Mouse (Mus musculus) embryonic facial prominence, embryonic 12.5 days (tissue): ENCODE measurements around the gene Olfr986. TPM values are rescaled to one million over a fixed set of nuclear protein-coding genes. Genes with fewer than 3 reads are reported as not detected.
A peak's percentile ranks its signal among the peaks of the same experiment; 100 is the strongest.
"Not testable (repeated sequence)": the region's sequence is repeated elsewhere in the genome, so short reads cannot be mapped to it uniquely, and the experiment has no call there.

Experiments
- ATAC-seq: fragments of 200-750 bp; cut with Nextera tagmentation; 2 replicates; pipeline ENCODE4 v1.8.0; 2017; ENCODE audit not compliant: insufficient number of reproducible peaks, insufficient read depth, low FRiP score, low TSS enrichment
- H3K27ac ChIP-seq: fragments of 300-500 bp; sonication (generic); 2 replicates; pipeline ENCODE4 v1.5.1; 2016; ENCODE audit warnings: mild to moderate bottlenecking
- H3K27me3 ChIP-seq: fragments of 300-500 bp; sonication (generic); 2 replicates; pipeline ENCODE4 v1.6.1; 2016; ENCODE audit warnings: mild to moderate bottlenecking, moderate library complexity
- H3K36me3 ChIP-seq: fragments of 300-500 bp; sonication (generic); 2 replicates; pipeline ENCODE4 v1.6.1; 2016; ENCODE audit warnings: mild to moderate bottlenecking
- H3K4me1 ChIP-seq: fragments of 300-500 bp; sonication (generic); 2 replicates; pipeline ENCODE4 v1.6.1; 2016
- H3K4me2 ChIP-seq: fragments of 300-500 bp; sonication (generic); replicated peaks from 2 replicates; pipeline ENCODE4 v1.6.1; 2016; ENCODE audit warnings: mild to moderate bottlenecking, moderate library complexity
- H3K4me3 ChIP-seq: fragments of 300-500 bp; sonication (generic); 2 replicates; pipeline ENCODE4 v1.5.1; 2016; ENCODE audit warnings: mild to moderate bottlenecking
- H3K9ac ChIP-seq: fragments of 300-500 bp; sonication (generic); 2 replicates; pipeline ENCODE4 v1.6.1; 2016; ENCODE audit warnings: mild to moderate bottlenecking, moderate library complexity
- H3K9me3 ChIP-seq: fragments of 300-500 bp; sonication (generic); 2 replicates; pipeline ENCODE4 v1.6.1; 2016; ENCODE audit warnings: mild to moderate bottlenecking, moderate library complexity
- WGBS: fragments of 180-500 bp; shearing (Covaris S2); methylation state at CpG from one replicate; pipeline ENCODE4 v1.1.7; 2016; 5-methylcytosine and 5-hydroxymethylcytosine counted together
- polyA plus RNA-seq: library from polyadenylated mRNA; unstranded; fragments of >200 nt; fragmentation: Nextera tagmentation; extraction: Ambion mirVana; gene quantifications from 2 replicates; pipeline ENCODE4 v1.2.1, GENCODE M21; 2016

The Olfr986 gene
- 0.06 TPM in 1 of 2 replicates, not detected in the other for polyA plus RNA-seq

GRCm38 (mm10) chr9:40180620-40181019 is at the start of gene Olfr986:
Gene Olfr986 (plus strand): TSS chr9:40180920.
- Histone ChIP-seq H3K4me1 (no peaks in the 10 kb centered on the region), H3K27ac (no peak within 1 kb of the TSS), H3K4me3 (no peak within 1 kb of the TSS), H3K9me3 (no peaks in the 10 kb centered on the region), H3K27me3 (no peaks in the 10 kb centered on the region), H3K9ac (no peak within 1 kb of the TSS), H3K36me3 (no peaks in the 10 kb centered on the region), H3K4me2 (no peak within 1 kb of the TSS)
- no peak for ATAC-seq
- WGBS, result 86% methylated on average over 5 of the region's 5 CpGs

- Histone ChIP-seq H3K9ac (no peak overlapping the region), H3K4me3 (no peak overlapping the region), H3K27me3 (no peaks in the 10 kb centered on the region), H3K4me1 (no peaks in the 10 kb centered on the region), H3K27ac (no peak overlapping the region), H3K9me3 (no peaks in the 10 kb centered on the region), H3K4me2 (no peak overlapping the region), H3K36me3 (no peaks in the 10 kb centered on the region)
- no peak for ATAC-seq
- WGBS, result 79% methylated on average over 6 of the region's 6 CpGs
These were observed 43.6 kb upstream of the Olfr986 start for GRCm38 (mm10) chr9:40136987-40137688.

DNA sequence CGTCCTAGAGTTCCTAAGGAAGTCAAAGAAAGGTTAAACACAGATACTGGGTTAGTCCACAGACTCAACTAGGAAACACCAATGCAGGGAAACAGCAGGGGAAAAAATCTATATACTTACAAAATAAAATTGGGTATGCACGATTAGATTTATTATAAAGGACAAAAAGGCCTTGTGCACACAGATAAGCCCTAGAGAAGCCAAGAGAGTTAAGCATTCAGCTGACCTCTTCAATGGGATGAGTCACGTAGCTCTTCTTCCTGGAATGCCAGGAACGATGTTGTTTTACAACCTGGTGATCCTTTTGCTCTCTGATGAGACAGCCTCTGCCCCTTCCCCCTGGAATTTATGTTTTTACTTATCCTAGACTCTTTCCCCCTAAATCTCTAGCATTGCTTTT is 41.2 kb upstream of the Olfr986 start:
- no peaks in the 10 kb centered on the region for H3K36me3 ChIP-seq
- 70% methylated on average over 4 of the region's 4 CpGs for WGBS
- H3K4me1 ChIP-seq, result no peaks in the 10 kb centered on the region
- no peaks in the 10 kb centered on the region for H3K9me3 ChIP-seq
- no peak overlapping the region for H3K27ac ChIP-seq
- no peak overlapping the region for H3K4me3 ChIP-seq
- ATAC-seq, result no peak
- no peak overlapping the region for H3K4me2 ChIP-seq
- H3K9ac ChIP-seq, result no peak overlapping the region
- no peaks in the 10 kb centered on the region for H3K27me3 ChIP-seq

DNA sequence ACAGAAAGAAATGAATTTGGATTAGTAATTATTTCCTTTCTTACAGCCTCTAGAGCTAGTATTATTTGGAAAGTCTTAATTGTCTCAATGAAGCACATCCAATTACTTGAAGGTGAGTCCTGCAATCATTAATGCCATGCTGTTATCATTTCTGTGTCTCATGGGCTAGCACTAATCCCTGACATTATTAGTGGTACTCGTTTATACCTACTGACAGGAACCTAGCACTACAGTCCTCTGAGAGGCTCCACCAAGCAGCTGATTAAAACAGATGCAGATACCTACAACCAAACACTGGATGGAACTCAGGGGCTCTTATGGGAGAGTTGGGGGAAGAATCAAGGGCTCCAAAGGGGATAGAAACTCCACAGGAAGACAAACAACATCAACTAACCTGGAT is 39.2 kb upstream of the Olfr986 start:
- H3K9ac ChIP-seq, result no peak overlapping the region
- no peak overlapping the region for H3K4me2 ChIP-seq
- no peak overlapping the region for H3K4me3 ChIP-seq
- no peaks in the 10 kb centered on the region for H3K27me3 ChIP-seq
- no peaks in the 10 kb centered on the region for H3K36me3 ChIP-seq
- 49% methylated on average over 1 of the region's 1 CpGs for WGBS
- no peaks in the 10 kb centered on the region for H3K4me1 ChIP-seq
- no peaks in the 10 kb centered on the region for H3K9me3 ChIP-seq
- no peak overlapping the region for H3K27ac ChIP-seq
- ATAC-seq, result no peak

GRCm38 (mm10) chr9:40155118-40155644 is 25.5 kb upstream of the Olfr986 start:
- Histone ChIP-seq H3K9me3 (no peaks in the 10 kb centered on the region), H3K4me2 (no peak overlapping the region), H3K4me3 (no peak overlapping the region), H3K27me3 (no peaks in the 10 kb centered on the region), H3K36me3 (no peaks in the 10 kb centered on the region), H3K27ac (no peak overlapping the region), H3K9ac (no peak overlapping the region), H3K4me1 (no peaks in the 10 kb centered on the region)
- ATAC-seq, result no peak
- 68% methylated on average over 4 of the region's 4 CpGs for WGBS

- Histone ChIP-seq H3K4me1 (no peaks in the 10 kb centered on the region), H3K9ac (no peak overlapping the region), H3K4me2 (no peak overlapping the region), H3K36me3 (no peaks in the 10 kb centered on the region), H3K27me3 (no peaks in the 10 kb centered on the region), H3K27ac (no peak overlapping the region), H3K4me3 (no peak overlapping the region), H3K9me3 (no peaks in the 10 kb centered on the region)
- WGBS, result 96% methylated on average over 1 of the region's 1 CpGs
- ATAC-seq, result no peak
These were observed 14.3 kb upstream of the Olfr986 start for GRCm38 (mm10) chr9:40166446-40166845.

- Histone ChIP-seq H3K36me3 (no peaks in the 10 kb centered on the region), H3K4me1 (no peaks in the 10 kb centered on the region), H3K27ac (no peak overlapping the region), H3K9me3 (no peaks in the 10 kb centered on the region), H3K27me3 (no peaks in the 10 kb centered on the region), H3K4me2 (no peak overlapping the region), H3K9ac (no peak overlapping the region), H3K4me3 (no peak overlapping the region)
- 83% methylated on average over 6 of the region's 6 CpGs for WGBS
- no peak for ATAC-seq
These were observed 3.7 kb upstream of the Olfr986 start for GRCm38 (mm10) chr9:40177017-40177416.

DNA sequence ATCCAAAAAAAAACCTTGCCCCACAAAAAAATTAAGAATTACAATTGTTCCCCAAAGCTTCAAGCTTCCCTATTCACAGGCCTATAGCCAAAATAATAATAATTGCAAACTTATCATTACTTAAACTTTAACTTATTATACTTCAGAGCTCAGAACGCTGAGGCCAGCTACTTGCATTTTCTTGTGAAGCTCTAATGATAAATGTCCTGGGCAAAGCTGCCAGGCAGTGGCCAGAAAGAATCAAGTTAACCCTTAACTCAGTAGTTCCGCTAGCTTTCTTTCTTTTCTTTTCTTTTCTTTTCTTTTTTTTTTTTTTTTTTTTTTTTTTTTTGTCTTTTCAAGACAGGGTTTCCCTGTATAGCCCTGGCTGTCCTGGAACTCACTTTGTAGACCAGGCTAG is 4.4 kb downstream of the Olfr986 start:
- H3K4me3 ChIP-seq, H3K27ac ChIP-seq, H3K27me3 ChIP-seq, H3K36me3 ChIP-seq, H3K9me3 ChIP-seq, H3K9ac ChIP-seq, H3K4me1 ChIP-seq, H3K4me2 ChIP-seq, ATAC-seq: not testable (repeated sequence)
- WGBS, result 83% methylated on average over 2 of the region's 2 CpGs

DNA sequence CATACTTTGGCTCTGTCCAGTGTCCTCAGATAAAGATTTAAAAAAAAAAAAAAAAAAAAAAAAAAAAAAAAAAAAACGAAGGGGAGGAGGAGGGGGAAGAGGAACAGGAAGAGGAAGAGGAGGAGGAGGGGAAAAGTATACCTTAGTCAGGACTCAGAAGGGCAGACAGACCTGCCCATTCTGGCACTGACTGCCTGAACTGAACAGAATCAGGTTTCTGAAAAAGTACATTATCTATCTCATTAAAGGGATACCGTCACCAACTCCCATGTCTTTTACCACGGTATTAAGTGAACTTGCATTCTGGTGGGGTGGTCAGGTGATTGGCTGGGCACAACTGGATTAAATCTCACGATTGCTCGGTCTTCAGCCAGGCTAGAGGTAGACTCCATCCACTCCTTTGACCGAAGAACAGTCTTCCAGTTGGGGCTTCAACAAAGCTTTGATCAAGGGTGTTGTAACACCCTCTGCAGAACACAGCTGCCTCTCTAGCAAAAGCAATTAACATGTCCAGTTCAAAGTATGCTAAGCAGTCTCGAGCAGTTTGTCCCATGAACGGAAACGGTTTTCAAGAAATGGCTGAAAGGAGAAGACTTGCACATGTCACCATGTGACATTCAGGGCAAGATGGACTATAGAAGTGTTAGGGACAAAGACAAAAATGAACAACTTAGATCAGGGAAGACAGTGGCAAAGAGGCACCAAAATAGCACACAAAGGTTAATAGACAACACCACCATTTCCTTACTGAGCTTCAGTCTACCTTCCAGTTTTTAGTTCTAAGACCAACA is 10.6 kb downstream of the Olfr986 start:
- ATAC-seq, result no peak
- peak overlapping the region; percentile 72 for H3K4me3 ChIP-seq
- H3K9ac ChIP-seq, result no peak overlapping the region
- H3K4me2 ChIP-seq, result peak overlapping the region; percentile 76
- H3K36me3 ChIP-seq, result no peaks in the 10 kb centered on the region
- WGBS, result 95% methylated on average over 8 of the region's 9 CpGs
- no peaks in the 10 kb centered on the region for H3K27me3 ChIP-seq
- no peak overlapping the region for H3K27ac ChIP-seq
- no peaks in the 10 kb centered on the region for H3K9me3 ChIP-seq
- H3K4me1 ChIP-seq, result peaks cover 7% of the 10 kb centered on the region

- peaks cover 7% of the 10 kb centered on the region for H3K4me1 ChIP-seq
- peak; percentile 95 for ATAC-seq
- WGBS, result 0% methylated on average over 59 of the region's 63 CpGs
- no peaks in the 10 kb centered on the region for H3K27me3 ChIP-seq
- H3K27ac ChIP-seq, result peak within 1 kb of the TSS; percentile 36
- H3K4me2 ChIP-seq, result peak within 1 kb of the TSS; percentile 76
- no peaks in the 10 kb centered on the region for H3K9me3 ChIP-seq
- H3K36me3 ChIP-seq, result no peaks in the 10 kb centered on the region
- peak within 1 kb of the TSS; percentile 72 for H3K4me3 ChIP-seq
- H3K9ac ChIP-seq, result peak within 1 kb of the TSS; percentile 76
These were observed 11.6 kb downstream of the Olfr986 start, which contains the start of gene Zfp202 for GRCm38 (mm10) chr9:40192098-40193038. Gene Zfp202 (plus strand): TSS chr9:40192316.

GRCm38 (mm10) chr9:40195981-40196380 is 15.3 kb downstream of the Olfr986 start:
- ATAC-seq, result no peak
- H3K36me3 ChIP-seq, result no peaks in the 10 kb centered on the region
- peaks cover 7% of the 10 kb centered on the region for H3K4me1 ChIP-seq
- H3K27me3 ChIP-seq, result no peaks in the 10 kb centered on the region
- no peak overlapping the region for H3K4me2 ChIP-seq
- H3K9ac ChIP-seq, result no peak overlapping the region
- 83% methylated on average over 3 of the region's 3 CpGs for WGBS
- no peak overlapping the region for H3K27ac ChIP-seq
- H3K4me3 ChIP-seq, result no peak overlapping the region
- H3K9me3 ChIP-seq, result no peaks in the 10 kb centered on the region
